Mouse (Mus musculus): ENCODE measurements around the gene Unc5cl.
A peak's percentile ranks its signal among the peaks of the same experiment; 100 is the strongest.

DNA sequence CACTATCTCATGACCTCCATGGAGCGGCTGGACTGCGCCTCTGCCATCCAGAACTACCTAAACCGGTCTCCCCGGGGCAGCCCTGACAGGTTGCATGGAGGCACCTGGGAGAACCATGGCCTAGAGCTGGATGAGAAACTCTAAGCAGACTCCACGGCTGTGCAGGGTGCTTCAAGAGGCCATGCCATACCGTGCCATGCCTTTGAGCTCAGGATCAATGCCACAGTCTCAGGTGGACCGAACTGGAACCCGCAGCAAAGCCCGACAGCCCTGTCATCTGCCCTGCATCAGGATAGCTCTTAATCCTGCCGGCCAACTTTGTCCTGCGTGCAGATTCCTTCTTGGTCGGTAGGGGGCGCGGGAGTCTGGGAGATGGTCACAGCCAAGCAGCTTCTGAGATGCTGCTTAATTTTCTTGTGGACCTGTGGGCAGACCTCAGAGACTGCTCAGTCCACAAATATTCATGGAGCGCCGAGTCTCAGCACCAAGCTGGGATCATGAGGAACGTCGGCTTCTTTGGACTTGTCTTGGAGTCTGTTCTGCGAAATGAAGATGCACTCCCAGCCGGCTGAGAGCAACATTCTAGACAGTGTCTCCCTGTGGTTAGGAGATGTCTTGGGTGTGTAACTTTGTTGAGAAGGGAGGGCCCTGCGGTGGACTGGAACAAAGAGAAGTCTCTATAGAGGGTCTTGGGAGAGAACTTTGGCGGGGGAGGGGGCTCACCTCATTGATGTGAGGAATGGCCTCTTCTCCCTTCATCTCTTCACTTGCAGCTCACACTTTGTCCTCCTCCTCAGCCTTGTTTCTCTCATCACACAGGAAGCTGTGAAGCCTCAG lies 12.9 kb downstream of the Unc5cl start:
- TF ChIP-seq CTCF (conservative IDR thresholded peaks at IDR 0.05; ENCODE audit: low read length), result peak; percentile 93
- no peak for TF ChIP-seq POU5F1 (IDR thresholded peaks at IDR 0.05; ENCODE audit: borderline replicate concordance, low read length)
